Mouse (Mus musculus): ENCODE data around the gene Dync1i2. TPM values are rescaled to one million over a fixed set of nuclear protein-coding genes. Genes with fewer than 3 reads are reported as not detected.

Gene Dync1i2
- polyA plus RNA-seq, 1 experiment from 2014 or later: 71.0 TPM

DNA sequence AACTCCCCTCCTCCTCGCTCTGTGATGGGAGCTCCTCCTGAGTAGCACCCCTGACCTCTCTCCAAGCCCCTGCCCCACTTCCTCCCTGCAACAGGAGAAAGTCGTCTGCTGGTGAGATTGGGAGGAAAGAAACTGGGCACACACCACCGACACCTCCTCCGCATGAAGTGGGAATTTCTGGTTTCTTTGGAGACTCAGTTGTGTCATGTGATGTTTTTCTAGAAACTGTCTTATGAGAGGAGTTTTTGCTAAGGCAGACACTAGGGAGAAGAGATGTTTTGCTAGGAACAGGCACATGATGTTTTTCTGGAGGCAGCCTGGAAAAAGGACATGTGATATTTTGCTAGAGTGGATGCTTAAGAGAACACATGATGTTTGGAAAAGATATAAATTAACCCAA lies 11.0 kb upstream of the Dync1i2 start:
- Histone ChIP-seq H3K9ac (ENCODE audit: low read depth, low read length) (no peak overlapping the region), H3K4me3 (ENCODE audit: low read length) (no peak overlapping the region), H3K27me3 (replicated peaks; ENCODE audit: control insufficient read depth, insufficient read depth, low read length) (no peaks in the 10 kb centered on the region), H3K27ac (ENCODE audit: low read length) (no peak overlapping the region), H3K9me3 (ENCODE audit: control insufficient read depth, low read length) (no peaks in the 10 kb centered on the region; the same call in 1 of the 2 replicates), H3K36me3 (ENCODE audit: control insufficient read depth, insufficient read depth, low read length) (no peaks in the 10 kb centered on the region), H3K4me2 (ENCODE audit: low read depth, low read length) (no peak overlapping the region), H3K4me1 (ENCODE audit: control insufficient read depth, insufficient read depth, low read length) (no peaks in the 10 kb centered on the region; the same call in 1 of the 2 replicates)
- ATAC-seq: no peak
- WGBS: 60% methylated on average over 4 of the region's 4 CpGs

DNA sequence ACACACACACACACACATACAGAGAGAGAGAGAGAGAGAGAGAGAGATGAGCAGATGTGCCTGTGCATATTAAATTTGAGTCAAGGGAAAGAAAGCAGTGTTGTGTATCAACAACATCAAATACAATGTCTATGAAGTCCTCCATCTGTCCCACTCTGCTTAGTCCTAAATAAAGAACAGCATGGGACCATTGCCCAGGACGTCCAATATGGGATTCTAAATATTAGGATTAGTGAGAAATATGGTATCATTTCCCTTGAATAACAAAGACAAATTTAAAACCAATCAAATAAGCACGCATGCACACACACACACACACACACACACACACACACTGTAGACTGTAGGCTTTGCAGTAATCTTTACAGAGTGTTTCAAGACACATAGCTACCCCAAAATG lies 9.6 kb upstream of the Dync1i2 start:
- WGBS: 72% methylated on average over 2 of the region's 2 CpGs
- Histone ChIP-seq H3K4me1 (ENCODE audit: control insufficient read depth, insufficient read depth, low read length) (no peaks in the 10 kb centered on the region; the same call in 1 of the 2 replicates), H3K36me3 (ENCODE audit: control insufficient read depth, insufficient read depth, low read length) (no peaks in the 10 kb centered on the region), H3K9me3 (ENCODE audit: control insufficient read depth, low read length) (no peaks in the 10 kb centered on the region; the same call in 1 of the 2 replicates), H3K4me2 (ENCODE audit: low read depth, low read length) (no peak overlapping the region), H3K4me3 (ENCODE audit: low read length) (no peak overlapping the region), H3K27ac (ENCODE audit: low read length) (no peak overlapping the region), H3K27me3 (replicated peaks; ENCODE audit: control insufficient read depth, insufficient read depth, low read length) (no peaks in the 10 kb centered on the region), H3K9ac (ENCODE audit: low read depth, low read length) (no peak overlapping the region)
- ATAC-seq: no peak

DNA sequence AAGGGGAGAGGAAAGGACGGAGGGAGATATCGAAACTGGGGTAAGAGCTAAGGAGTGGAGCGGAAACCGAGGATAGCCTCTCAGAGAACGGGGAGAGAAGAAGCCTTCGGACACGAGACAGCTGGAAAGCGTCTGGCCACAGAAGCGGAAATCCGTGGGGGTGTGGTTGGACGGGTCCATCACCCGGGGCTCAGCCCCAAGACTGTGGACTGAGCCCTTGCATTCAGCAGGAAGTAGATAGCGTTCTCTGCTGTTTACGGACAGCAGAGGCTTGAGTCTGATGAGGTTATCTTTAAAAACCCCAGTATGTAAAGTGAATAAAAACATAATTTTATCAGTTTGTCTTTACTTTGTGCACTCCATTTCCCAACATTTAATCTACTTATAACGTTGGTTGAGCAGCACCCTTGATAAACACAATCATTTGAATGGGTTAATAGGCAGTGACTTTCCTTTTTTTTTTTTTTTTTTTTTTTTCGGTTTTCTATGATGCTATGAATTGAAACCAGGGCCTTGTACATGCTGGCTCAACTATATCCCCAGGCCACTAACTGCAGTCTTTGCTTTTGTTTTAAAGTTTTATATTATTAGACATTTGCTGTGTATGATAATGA lies 7.6 kb upstream of the Dync1i2 start:
- H3K4me1 ChIP-seq (ENCODE audit: control insufficient read depth, insufficient read depth, low read length): no peaks in the 10 kb centered on the region
- H3K9ac ChIP-seq (ENCODE audit: low read depth, low read length): no peak overlapping the region
- H3K9me3 ChIP-seq (ENCODE audit: control insufficient read depth, low read length): no peaks in the 10 kb centered on the region; the same call in 1 of the 2 replicates
- peak; percentile 65; the same call in 1 of the 2 replicates for ATAC-seq
- no peaks in the 10 kb centered on the region for H3K27me3 ChIP-seq (replicated peaks; ENCODE audit: control insufficient read depth, insufficient read depth, low read length)
- 60% methylated on average over 16 of the region's 16 CpGs for WGBS
- H3K27ac ChIP-seq (ENCODE audit: low read length): no peak overlapping the region
- H3K4me3 ChIP-seq (ENCODE audit: low read length): no peak overlapping the region
- H3K36me3 ChIP-seq (ENCODE audit: control insufficient read depth, insufficient read depth, low read length): no peaks in the 10 kb centered on the region
- H3K4me2 ChIP-seq (ENCODE audit: low read depth, low read length): no peak overlapping the region

DNA sequence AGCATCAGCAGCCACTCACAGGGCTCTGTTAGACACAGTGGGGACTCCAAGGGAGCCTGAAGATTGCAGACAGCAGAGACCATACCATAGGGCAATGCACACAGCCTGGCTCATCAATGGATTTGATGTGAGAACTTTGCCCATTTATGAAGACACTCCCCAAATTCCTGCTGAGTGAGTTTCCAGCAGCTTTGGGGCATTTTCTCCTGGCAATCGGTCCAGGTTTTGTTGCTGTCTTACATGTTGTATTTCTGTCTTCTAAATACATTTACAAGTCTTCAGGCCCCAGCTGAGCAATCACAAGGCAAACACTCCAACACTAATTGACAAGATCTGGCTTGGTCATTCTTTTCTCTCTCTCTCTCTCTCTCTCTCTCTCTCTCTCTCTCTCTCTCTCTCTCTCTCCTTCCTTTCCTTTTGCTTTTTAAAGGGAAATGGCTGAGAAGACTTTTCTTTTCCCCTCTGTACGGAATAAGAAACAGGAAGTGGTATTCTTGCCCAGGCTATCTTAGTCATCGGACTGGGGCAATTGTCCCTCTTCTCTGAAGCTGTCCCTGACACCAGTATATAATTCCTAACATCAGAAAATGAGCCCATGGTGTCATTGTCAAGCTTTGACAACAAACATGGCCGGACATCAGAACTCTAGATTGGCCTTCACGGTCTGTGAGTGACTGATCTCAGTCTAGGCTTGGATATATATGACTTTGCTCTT lies 2.3 kb upstream of the Dync1i2 start:
- Histone ChIP-seq H3K4me2 (ENCODE audit: low read depth, low read length) (no peak overlapping the region), H3K36me3 (ENCODE audit: control insufficient read depth, insufficient read depth, low read length) (no peaks in the 10 kb centered on the region), H3K27ac (ENCODE audit: low read length) (no peak overlapping the region), H3K4me3 (ENCODE audit: low read length) (no peak overlapping the region), H3K4me1 (ENCODE audit: control insufficient read depth, insufficient read depth, low read length) (no peaks in the 10 kb centered on the region), H3K9me3 (ENCODE audit: control insufficient read depth, low read length) (no peaks in the 10 kb centered on the region), H3K27me3 (replicated peaks; ENCODE audit: control insufficient read depth, insufficient read depth, low read length) (no peaks in the 10 kb centered on the region), H3K9ac (ENCODE audit: low read depth, low read length) (no peak overlapping the region)
- ATAC-seq: no peak
- 63% methylated on average over 5 of the region's 5 CpGs for WGBS

DNA sequence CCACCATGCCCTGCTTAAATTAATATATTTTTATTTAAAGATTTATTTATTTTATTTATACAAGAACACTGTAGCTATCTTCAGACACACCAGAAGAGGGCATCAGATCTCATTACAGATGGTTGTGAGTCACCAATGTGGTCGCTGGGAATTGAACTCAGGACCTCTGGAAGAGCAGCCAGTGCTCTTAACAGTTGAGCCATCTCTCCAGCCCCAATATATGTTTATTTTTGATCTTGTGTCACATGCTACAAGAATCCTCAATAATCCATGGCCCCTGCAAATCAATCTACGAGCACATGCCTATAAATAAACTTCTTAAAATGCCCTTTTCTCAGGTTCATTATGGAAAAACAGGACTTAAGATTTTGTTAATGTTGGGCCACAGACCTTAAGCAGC lies 410 bp upstream of the Dync1i2 start:
- H3K27me3 ChIP-seq (replicated peaks; ENCODE audit: control insufficient read depth, insufficient read depth, low read length): no peaks in the 10 kb centered on the region
- H3K27ac ChIP-seq (ENCODE audit: low read length): no peak overlapping the region
- H3K9me3 ChIP-seq (ENCODE audit: control insufficient read depth, low read length): no peaks in the 10 kb centered on the region
- 89% methylated on average over 2 of the region's 2 CpGs for WGBS
- ATAC-seq: peak; percentile 7; the same call in 1 of the 2 replicates
- H3K36me3 ChIP-seq (ENCODE audit: control insufficient read depth, insufficient read depth, low read length): no peaks in the 10 kb centered on the region
- no peak overlapping the region; the same call in 1 of the 2 replicates for H3K4me3 ChIP-seq (ENCODE audit: low read length)
- H3K4me2 ChIP-seq (ENCODE audit: low read depth, low read length): no peak overlapping the region
- no peak overlapping the region for H3K9ac ChIP-seq (ENCODE audit: low read depth, low read length)
- H3K4me1 ChIP-seq (ENCODE audit: control insufficient read depth, insufficient read depth, low read length): no peaks in the 10 kb centered on the region

DNA sequence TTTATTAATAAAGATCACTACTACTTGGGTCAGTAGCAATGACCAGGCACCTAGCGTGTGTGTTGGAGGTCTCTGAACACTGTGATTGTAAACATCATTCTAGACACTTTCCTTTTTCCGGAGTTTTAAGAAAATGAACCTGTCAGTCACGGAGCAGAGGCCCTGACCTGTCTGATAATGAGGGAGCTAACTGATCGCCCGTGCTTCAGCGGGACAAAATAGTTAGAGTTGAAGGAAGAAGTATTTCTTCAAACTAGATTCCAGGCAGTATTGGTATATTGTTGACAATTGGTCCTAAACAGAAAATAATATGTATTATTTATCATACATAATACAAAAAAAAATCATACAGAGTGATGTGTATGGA lies 837 bp downstream of the Dync1i2 start:
- Histone ChIP-seq H3K4me1 (ENCODE audit: control insufficient read depth, insufficient read depth, low read length) (no peaks in the 10 kb centered on the region), H3K36me3 (ENCODE audit: control insufficient read depth, insufficient read depth, low read length) (no peaks in the 10 kb centered on the region), H3K9me3 (ENCODE audit: control insufficient read depth, low read length) (no peaks in the 10 kb centered on the region), H3K4me2 (ENCODE audit: low read depth, low read length) (peak overlapping the region; percentile 58), H3K27ac (ENCODE audit: low read length) (peak overlapping the region; percentile 86), H3K9ac (ENCODE audit: low read depth, low read length) (peak overlapping the region; percentile 93), H3K27me3 (replicated peaks; ENCODE audit: control insufficient read depth, insufficient read depth, low read length) (no peaks in the 10 kb centered on the region), H3K4me3 (ENCODE audit: low read length) (peak overlapping the region; percentile 99)
- under 1% methylated on average over 6 of the region's 6 CpGs for WGBS
- peak; percentile 10; the same call in 1 of the 2 replicates for ATAC-seq

DNA sequence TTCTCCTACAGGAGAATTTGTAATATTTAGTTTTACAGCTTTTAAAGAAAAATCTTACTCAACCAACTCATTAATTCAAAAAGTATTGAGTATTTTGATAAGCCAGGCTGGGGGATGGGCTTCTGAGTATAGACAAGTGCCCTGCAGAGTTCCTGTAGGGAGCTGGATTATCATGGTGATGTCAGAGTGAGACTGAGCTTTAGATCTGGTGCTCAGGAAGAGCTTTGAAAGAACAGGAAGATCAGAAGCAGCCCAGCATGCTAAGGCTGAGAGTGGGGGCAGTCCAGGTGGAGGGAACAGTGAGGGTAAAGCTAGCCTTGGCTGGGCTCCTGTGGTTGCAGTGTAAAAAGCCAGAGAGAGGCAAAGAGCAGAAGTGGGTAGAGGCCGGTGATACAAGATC lies 9.5 kb downstream of the Dync1i2 start:
- no peaks in the 10 kb centered on the region for H3K4me1 ChIP-seq (ENCODE audit: control insufficient read depth, insufficient read depth, low read length)
- H3K9ac ChIP-seq (ENCODE audit: low read depth, low read length): no peak overlapping the region
- no peak overlapping the region for H3K4me2 ChIP-seq (ENCODE audit: low read depth, low read length)
- no peak overlapping the region for H3K27ac ChIP-seq (ENCODE audit: low read length)
- H3K4me3 ChIP-seq (ENCODE audit: low read length): no peak overlapping the region
- no peak for ATAC-seq
- H3K9me3 ChIP-seq (ENCODE audit: control insufficient read depth, low read length): no peaks in the 10 kb centered on the region
- peaks cover 8% of the 10 kb centered on the region; the same call in 1 of the 2 replicates for H3K36me3 ChIP-seq (ENCODE audit: control insufficient read depth, insufficient read depth, low read length)
- no peaks in the 10 kb centered on the region for H3K27me3 ChIP-seq (replicated peaks; ENCODE audit: control insufficient read depth, insufficient read depth, low read length)
- WGBS: 85% methylated on average over 1 of the region's 1 CpGs

DNA sequence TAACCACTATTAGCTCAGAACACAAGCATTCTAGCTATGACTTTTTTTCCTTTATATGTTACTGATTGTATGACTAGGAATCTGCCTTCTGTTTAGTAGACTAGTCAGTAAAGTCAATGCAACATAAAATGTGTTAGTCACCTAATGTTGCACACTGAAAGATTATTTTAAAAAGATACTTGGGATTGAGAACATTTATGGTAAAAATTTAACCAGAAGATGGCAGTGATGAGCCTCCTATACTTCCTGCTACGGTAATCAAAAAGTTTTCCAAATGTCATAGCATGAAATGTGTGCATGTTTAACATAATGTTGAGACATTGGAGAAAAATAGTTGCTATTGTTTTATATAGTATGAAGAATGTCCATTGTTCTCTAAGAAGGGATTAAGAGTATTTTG lies 15.9 kb downstream of the Dync1i2 start:
- no peaks in the 10 kb centered on the region for H3K4me1 ChIP-seq (ENCODE audit: control insufficient read depth, insufficient read depth, low read length)
- H3K27ac ChIP-seq (ENCODE audit: low read length): no peak overlapping the region
- WGBS: 44% methylated on average over 1 of the region's 1 CpGs
- no peak overlapping the region for H3K4me3 ChIP-seq (ENCODE audit: low read length)
- H3K27me3 ChIP-seq (replicated peaks; ENCODE audit: control insufficient read depth, insufficient read depth, low read length): no peaks in the 10 kb centered on the region
- H3K4me2 ChIP-seq (ENCODE audit: low read depth, low read length): no peak overlapping the region
- no peak overlapping the region for H3K9ac ChIP-seq (ENCODE audit: low read depth, low read length)
- no peaks in the 10 kb centered on the region for H3K9me3 ChIP-seq (ENCODE audit: control insufficient read depth, low read length)
- H3K36me3 ChIP-seq (ENCODE audit: control insufficient read depth, insufficient read depth, low read length): peaks cover 4% of the 10 kb centered on the region; the same call in 1 of the 2 replicates
- no peak for ATAC-seq

DNA sequence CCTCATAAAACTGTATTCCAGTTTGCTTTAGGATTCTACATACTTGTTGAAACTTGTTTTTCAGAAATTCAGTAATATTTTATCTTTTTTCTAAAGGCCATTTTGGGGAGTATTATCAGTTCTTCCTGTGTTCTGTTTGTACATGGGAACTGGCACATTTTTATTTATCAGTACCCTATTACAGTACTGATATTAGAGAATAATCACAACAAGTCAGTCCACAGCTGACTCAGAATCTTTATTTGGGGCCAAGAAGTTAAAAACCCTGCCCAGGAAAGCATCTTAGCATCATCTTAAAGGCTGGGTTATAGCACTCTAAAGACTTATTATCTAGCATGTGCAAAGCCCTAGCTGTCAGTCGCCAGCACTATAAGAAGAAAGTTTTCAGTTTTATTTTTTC lies 18.1 kb downstream of the Dync1i2 start:
- 94% methylated on average over 1 of the region's 1 CpGs for whole genome bisulfite sequencing
- Histone ChIP-seq H3K9me3 (ENCODE audit: control insufficient read depth, low read length) (no peaks in the 10 kb centered on the region), H3K4me3 (ENCODE audit: low read length) (no peak overlapping the region), H3K27ac (ENCODE audit: low read length) (no peak overlapping the region), H3K36me3 (ENCODE audit: control insufficient read depth, insufficient read depth, low read length) (no peaks in the 10 kb centered on the region), H3K9ac (ENCODE audit: low read depth, low read length) (no peak overlapping the region), H3K27me3 (replicated peaks; ENCODE audit: control insufficient read depth, insufficient read depth, low read length) (no peaks in the 10 kb centered on the region), H3K4me2 (ENCODE audit: low read depth, low read length) (no peak overlapping the region), H3K4me1 (ENCODE audit: control insufficient read depth, insufficient read depth, low read length) (no peaks in the 10 kb centered on the region)
- no peak for ATAC-seq
